Mouse (Mus musculus): ENCODE measurements around the gene Dbndd2. TPM values are rescaled to one million over a fixed set of nuclear protein-coding genes. Genes with fewer than 3 reads are reported as not detected.

Dbndd2 gene
- polyA plus RNA-seq (2014; fragmentation: Nextera tagmentation; extraction: Ambion mirVana), result 2.4 and 3.8 TPM in 2 replicates

DNA sequence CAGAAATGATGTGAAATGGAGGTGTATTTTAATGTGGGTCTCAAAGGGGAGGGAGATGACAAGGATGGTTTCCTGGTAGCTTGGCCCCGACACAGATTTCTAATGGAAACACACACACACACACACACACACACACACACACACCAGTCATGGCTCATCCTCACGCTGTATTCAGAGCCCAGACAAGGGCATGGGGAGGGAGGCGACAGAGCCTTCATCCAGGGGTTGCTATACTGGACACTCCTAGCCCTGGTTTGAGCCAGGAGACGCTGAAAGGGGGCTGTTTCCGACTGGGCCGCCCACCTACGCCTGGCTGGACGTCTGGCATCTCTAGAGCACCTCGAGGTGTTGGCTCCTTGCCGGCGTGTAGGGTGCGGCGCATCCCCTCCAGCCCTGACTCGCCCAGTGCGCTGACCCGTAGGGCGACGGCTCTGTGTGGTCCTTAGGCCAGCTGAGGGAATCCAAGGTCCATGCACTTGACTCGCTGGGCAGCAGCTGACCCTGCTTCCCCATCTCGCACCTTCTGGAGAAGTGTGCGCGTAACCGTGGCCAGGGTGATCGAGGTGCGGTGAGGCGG is at the start of gene Dbndd2:
Gene Dbndd2, plus strand, starts transcription at position 426 of the 577 bp plus-strand sequence.
- no peak for ATAC-seq (ENCODE audit: low FRiP score)
- peaks cover 8% of the 10 kb centered on the region; the same call in 1 of the 2 replicates for H3K27me3 ChIP-seq (ENCODE audit: control insufficient read depth, insufficient read depth, low read length)

DNA sequence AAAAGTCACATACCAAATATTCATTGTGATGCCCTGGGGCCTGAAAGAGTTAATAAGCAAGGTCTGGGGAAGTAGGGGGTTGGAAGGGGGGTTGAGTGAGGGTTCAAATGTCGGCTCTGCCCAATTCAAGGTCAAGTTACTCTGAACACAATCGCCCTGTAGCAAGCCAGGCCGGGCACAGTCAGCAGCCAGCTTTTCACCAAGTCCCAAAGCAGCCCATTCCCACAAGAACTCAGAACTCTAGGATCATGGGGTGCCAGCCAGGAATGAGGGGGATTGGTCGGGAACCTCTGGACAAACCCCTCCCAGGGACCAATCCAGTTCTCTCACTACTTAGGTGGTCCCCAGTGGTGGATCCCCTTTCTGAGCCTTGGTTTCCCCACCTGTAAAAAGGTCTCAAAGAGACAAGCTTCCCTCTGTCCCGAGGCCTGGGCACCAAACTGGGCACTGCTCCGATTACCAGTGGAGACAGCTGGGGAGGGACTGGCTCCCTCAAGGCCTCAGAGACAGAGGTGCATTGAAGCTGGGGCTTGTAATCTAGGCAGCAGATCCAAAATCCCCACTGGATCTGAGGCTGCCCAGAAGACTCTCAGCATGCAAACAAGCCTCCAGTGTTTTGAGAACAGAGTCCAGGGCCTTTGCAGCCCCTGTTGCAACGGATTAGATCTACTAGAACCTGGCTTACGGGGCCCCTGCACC is 49.5 kb upstream of the Dbndd2 start:
- WGBS, result 25% methylated on average over 8 of the region's 8 CpGs
- H3K27ac ChIP-seq (ENCODE audit: low read depth, low read length), result 0 out of 2 replicates have a peak overlapping the region, but pooled peaks have one; percentile 30

More for the DNA sequence above, at the start of gene Dbndd2:
- Histone ChIP-seq H3K4me3 (ENCODE audit: low read depth, low read length) (peak within 1 kb of the TSS; percentile 68), H3K27ac (ENCODE audit: low read depth, low read length) (no peak within 1 kb of the TSS), H3K4me2 (replicated peaks; ENCODE audit: low read depth, low read length) (peak within 1 kb of the TSS; percentile 100), H3K9me3 (ENCODE audit: control insufficient read depth, low read length) (no peaks in the 10 kb centered on the region), H3K9ac (ENCODE audit: low read depth, low read length) (peak within 1 kb of the TSS; percentile 68), H3K4me1 (replicated peaks; ENCODE audit: control insufficient read depth, insufficient read depth, low read length) (no peaks in the 10 kb centered on the region), H3K36me3 (ENCODE audit: control insufficient read depth, insufficient read depth, low read length) (no peaks in the 10 kb centered on the region)
- WGBS, result 2% methylated on average over 26 of the region's 26 CpGs
- DNase-seq (ENCODE audit: low spot score), result peak; percentile 20

DNA sequence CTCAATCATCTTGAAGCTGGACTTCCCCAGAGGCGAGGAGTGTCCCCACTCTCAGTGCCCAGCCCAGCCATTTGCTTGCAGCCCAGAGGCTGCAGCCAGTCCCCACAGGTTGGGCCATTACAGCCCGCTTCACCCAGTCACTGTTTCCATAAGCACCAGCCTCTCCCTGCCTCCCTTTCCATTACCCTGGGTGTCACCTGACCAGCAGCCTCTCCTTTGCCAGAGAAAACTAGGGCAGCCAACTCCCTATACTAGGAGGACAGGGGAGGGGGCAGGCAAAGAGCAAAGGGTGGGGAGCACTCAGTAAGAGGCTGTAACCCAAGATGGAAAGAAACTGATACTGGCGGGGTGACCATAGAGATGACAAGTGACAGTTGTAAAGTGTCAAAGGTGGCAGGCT is 48.9 kb upstream of the Dbndd2 start:
- Histone ChIP-seq H3K27me3 (ENCODE audit: control insufficient read depth, insufficient read depth, low read length) (no peaks in the 10 kb centered on the region), H3K9me3 (ENCODE audit: control insufficient read depth, low read length) (no peaks in the 10 kb centered on the region), H3K27ac (ENCODE audit: low read depth, low read length) (0 out of 2 replicates have a peak overlapping the region, but pooled peaks have one; percentile 30), H3K4me1 (replicated peaks; ENCODE audit: control insufficient read depth, insufficient read depth, low read length) (0 out of 2 replicates have a peak, but pooled peaks cover 5% of the 10 kb centered on the region), H3K4me3 (ENCODE audit: low read depth, low read length) (no peak overlapping the region), H3K9ac (ENCODE audit: low read depth, low read length) (no peak overlapping the region), H3K4me2 (replicated peaks; ENCODE audit: low read depth, low read length) (no peak overlapping the region), H3K36me3 (ENCODE audit: control insufficient read depth, insufficient read depth, low read length) (no peaks in the 10 kb centered on the region)
- ATAC-seq (ENCODE audit: low FRiP score) (no peak), DNase-seq (ENCODE audit: low spot score) (no peak)
- WGBS, result 55% methylated on average over 3 of the region's 3 CpGs

More for the DNA sequence above, 49.5 kb upstream of the Dbndd2 start:
- no peaks in the 10 kb centered on the region for H3K27me3 ChIP-seq (ENCODE audit: control insufficient read depth, insufficient read depth, low read length)
- no peak overlapping the region for H3K4me3 ChIP-seq (ENCODE audit: low read depth, low read length)
- H3K4me2 ChIP-seq (replicated peaks; ENCODE audit: low read depth, low read length), result no peak overlapping the region
- H3K9ac ChIP-seq (ENCODE audit: low read depth, low read length), result no peak overlapping the region
- ATAC-seq (ENCODE audit: low FRiP score) (no peak), DNase-seq (ENCODE audit: low spot score) (no peak)
- H3K36me3 ChIP-seq (ENCODE audit: control insufficient read depth, insufficient read depth, low read length), result no peaks in the 10 kb centered on the region
- H3K9me3 ChIP-seq (ENCODE audit: control insufficient read depth, low read length), result no peaks in the 10 kb centered on the region
- 0 out of 2 replicates have a peak, but pooled peaks cover 5% of the 10 kb centered on the region for H3K4me1 ChIP-seq (replicated peaks; ENCODE audit: control insufficient read depth, insufficient read depth, low read length)

DNA sequence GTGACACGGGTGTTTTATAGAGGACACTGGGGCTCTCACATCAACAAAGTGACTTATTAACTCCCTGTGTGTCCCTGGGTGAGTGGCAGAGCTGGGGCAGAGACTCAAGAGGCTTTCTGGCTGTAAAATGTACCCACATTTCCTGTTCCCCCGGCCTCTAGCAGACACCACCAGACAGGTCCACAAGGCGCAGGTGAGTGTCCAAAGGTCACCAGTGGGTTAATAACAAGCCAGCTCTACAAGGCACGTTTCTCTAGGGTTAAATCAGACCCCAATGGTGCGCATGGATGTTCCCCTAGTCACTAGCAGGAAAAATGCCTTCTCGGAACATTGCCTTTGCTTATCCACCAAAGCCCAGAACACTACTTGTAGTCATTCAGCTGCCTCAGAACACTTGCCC is 48.2 kb upstream of the Dbndd2 start:
- ATAC-seq (ENCODE audit: low FRiP score) (no peak), DNase-seq (ENCODE audit: low spot score) (no peak)
- no peak overlapping the region for H3K9ac ChIP-seq (ENCODE audit: low read depth, low read length)
- H3K27me3 ChIP-seq (ENCODE audit: control insufficient read depth, insufficient read depth, low read length), result no peaks in the 10 kb centered on the region
- H3K27ac ChIP-seq (ENCODE audit: low read depth, low read length), result no peak overlapping the region
- H3K36me3 ChIP-seq (ENCODE audit: control insufficient read depth, insufficient read depth, low read length), result no peaks in the 10 kb centered on the region
- no peaks in the 10 kb centered on the region for H3K9me3 ChIP-seq (ENCODE audit: control insufficient read depth, low read length)
- no peak overlapping the region for H3K4me3 ChIP-seq (ENCODE audit: low read depth, low read length)
- 0 out of 2 replicates have a peak, but pooled peaks cover under 1% of the 10 kb centered on the region for H3K4me1 ChIP-seq (replicated peaks; ENCODE audit: control insufficient read depth, insufficient read depth, low read length)
- no peak overlapping the region for H3K4me2 ChIP-seq (replicated peaks; ENCODE audit: low read depth, low read length)
- 69% methylated on average over 6 of the region's 6 CpGs for WGBS

DNA sequence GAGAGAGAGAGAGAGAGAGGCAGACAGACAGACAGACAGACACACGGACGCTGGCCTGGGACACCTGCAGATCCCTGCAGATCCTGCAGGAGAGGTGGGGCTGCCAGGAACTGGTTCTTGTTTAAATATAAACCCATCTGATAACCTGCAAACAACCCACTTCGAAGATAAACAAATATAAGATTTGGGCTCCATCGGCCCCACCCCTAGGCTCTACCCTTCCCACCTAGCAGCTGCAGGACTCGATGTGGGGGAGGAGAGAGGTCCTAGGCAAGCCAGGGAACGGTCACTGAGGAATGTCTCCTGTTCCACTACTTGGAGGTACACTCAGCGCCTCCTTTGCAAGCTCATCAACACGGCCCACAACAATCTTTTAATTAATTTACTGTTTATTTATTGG is 47.6 kb upstream of the Dbndd2 start:
- Histone ChIP-seq H3K36me3 (ENCODE audit: control insufficient read depth, insufficient read depth, low read length) (no peaks in the 10 kb centered on the region), H3K27me3 (ENCODE audit: control insufficient read depth, insufficient read depth, low read length) (no peaks in the 10 kb centered on the region), H3K4me1 (replicated peaks; ENCODE audit: control insufficient read depth, insufficient read depth, low read length) (no peaks in the 10 kb centered on the region), H3K4me3 (ENCODE audit: low read depth, low read length) (no peak overlapping the region), H3K27ac (ENCODE audit: low read depth, low read length) (no peak overlapping the region), H3K9me3 (ENCODE audit: control insufficient read depth, low read length) (no peaks in the 10 kb centered on the region), H3K4me2 (replicated peaks; ENCODE audit: low read depth, low read length) (no peak overlapping the region), H3K9ac (ENCODE audit: low read depth, low read length) (no peak overlapping the region)
- ATAC-seq (ENCODE audit: low FRiP score) (no peak), DNase-seq (ENCODE audit: low spot score) (no peak)
- WGBS, result 74% methylated on average over 8 of the region's 8 CpGs

DNA sequence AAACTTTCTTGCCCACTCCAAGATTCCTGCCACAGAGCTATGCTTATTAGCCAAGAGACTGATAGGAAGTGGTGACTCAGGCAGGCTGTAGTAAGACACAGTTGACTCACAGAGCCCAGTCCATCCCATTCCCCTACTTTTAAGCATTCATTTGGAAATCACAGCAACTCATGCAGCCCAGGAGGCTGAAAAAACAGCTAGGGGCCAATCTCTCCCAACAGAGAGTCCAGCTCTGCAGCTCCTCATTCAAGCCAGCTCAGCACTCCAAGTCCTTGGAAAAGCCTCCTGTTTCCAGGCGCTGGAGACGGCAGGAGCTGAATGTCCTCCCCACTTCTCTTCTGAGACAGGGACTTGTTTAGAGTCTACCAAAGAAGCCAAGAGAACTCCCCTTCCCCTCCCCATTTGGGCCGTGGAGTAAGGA is 46.9 kb upstream of the Dbndd2 start:
- ATAC-seq (ENCODE audit: low FRiP score), result no peak
- 74% methylated on average over 3 of the region's 3 CpGs for WGBS
- no peak overlapping the region for H3K4me2 ChIP-seq (replicated peaks; ENCODE audit: low read depth, low read length)
- no peak overlapping the region for H3K27ac ChIP-seq (ENCODE audit: low read depth, low read length)
- no peaks in the 10 kb centered on the region for H3K27me3 ChIP-seq (ENCODE audit: control insufficient read depth, insufficient read depth, low read length)
- H3K36me3 ChIP-seq (ENCODE audit: control insufficient read depth, insufficient read depth, low read length), result no peaks in the 10 kb centered on the region
- no peak overlapping the region for H3K9ac ChIP-seq (ENCODE audit: low read depth, low read length)
- no peak overlapping the region for H3K4me3 ChIP-seq (ENCODE audit: low read depth, low read length)
- no peaks in the 10 kb centered on the region for H3K9me3 ChIP-seq (ENCODE audit: control insufficient read depth, low read length)
- no peak for DNase-seq (ENCODE audit: low spot score)
- H3K4me1 ChIP-seq (replicated peaks; ENCODE audit: control insufficient read depth, insufficient read depth, low read length), result no peaks in the 10 kb centered on the region; the same call in 1 of the 2 replicates

DNA sequence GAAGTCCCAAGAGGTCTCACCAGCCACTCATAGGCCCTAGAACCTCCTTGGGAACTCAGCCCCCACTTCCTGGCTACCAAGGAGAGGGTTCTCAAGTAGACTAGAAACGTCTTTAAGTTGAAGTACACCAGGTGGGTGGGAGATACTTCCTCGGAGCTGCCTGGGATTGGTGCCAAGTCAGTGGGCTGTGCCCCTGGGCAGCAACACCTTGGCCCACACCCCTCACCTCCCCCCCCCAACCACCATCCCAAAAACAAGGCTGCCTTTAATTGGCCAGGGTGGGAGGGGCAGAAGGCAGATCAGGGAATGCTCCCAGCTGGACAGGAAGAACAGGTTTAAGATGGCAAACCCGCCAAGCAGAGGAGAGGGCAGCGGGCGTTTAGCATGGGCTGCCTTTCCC is 45.6 kb upstream of the Dbndd2 start:
- 81% methylated on average over 5 of the region's 5 CpGs for WGBS
- Histone ChIP-seq H3K9ac (ENCODE audit: low read depth, low read length) (no peak overlapping the region), H3K9me3 (ENCODE audit: control insufficient read depth, low read length) (no peaks in the 10 kb centered on the region), H3K4me1 (replicated peaks; ENCODE audit: control insufficient read depth, insufficient read depth, low read length) (no peaks in the 10 kb centered on the region; the same call in 1 of the 2 replicates), H3K36me3 (ENCODE audit: control insufficient read depth, insufficient read depth, low read length) (no peaks in the 10 kb centered on the region), H3K4me3 (ENCODE audit: low read depth, low read length) (no peak overlapping the region), H3K4me2 (replicated peaks; ENCODE audit: low read depth, low read length) (no peak overlapping the region), H3K27me3 (ENCODE audit: control insufficient read depth, insufficient read depth, low read length) (no peaks in the 10 kb centered on the region), H3K27ac (ENCODE audit: low read depth, low read length) (no peak overlapping the region)
- ATAC-seq (ENCODE audit: low FRiP score) (no peak), DNase-seq (ENCODE audit: low spot score) (no peak)

DNA sequence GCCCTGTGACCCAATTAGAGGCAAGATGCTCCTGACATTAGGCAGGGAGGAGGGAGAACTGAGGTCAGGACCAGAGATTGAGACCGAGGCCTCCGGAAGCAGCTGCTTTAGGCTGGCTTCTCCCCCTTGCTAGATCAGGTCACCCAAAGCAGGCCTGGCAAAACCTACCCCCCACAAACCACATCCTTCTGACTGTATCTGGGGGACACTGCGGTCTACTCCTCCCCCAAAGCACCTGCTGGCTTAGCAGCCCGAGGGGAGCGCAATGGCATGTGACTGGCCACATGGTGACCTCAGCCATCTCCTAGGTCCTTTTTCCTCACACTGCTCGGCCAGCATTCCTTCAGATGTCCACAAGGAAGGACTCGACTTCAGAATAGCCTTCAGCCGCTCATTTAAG is 44.8 kb upstream of the Dbndd2 start:
- no peaks in the 10 kb centered on the region; the same call in 1 of the 2 replicates for H3K4me1 ChIP-seq (replicated peaks; ENCODE audit: control insufficient read depth, insufficient read depth, low read length)
- H3K4me2 ChIP-seq (replicated peaks; ENCODE audit: low read depth, low read length), result no peak overlapping the region
- DNase-seq (ENCODE audit: low spot score), result no peak
- H3K9me3 ChIP-seq (ENCODE audit: control insufficient read depth, low read length), result no peaks in the 10 kb centered on the region
- H3K9ac ChIP-seq (ENCODE audit: low read depth, low read length), result no peak overlapping the region
- no peaks in the 10 kb centered on the region for H3K36me3 ChIP-seq (ENCODE audit: control insufficient read depth, insufficient read depth, low read length)
- no peak overlapping the region for H3K27ac ChIP-seq (ENCODE audit: low read depth, low read length)
- 35% methylated on average over 8 of the region's 8 CpGs for WGBS
- no peak for ATAC-seq (ENCODE audit: low FRiP score)
- H3K27me3 ChIP-seq (ENCODE audit: control insufficient read depth, insufficient read depth, low read length), result no peaks in the 10 kb centered on the region
- no peak overlapping the region for H3K4me3 ChIP-seq (ENCODE audit: low read depth, low read length)

All from hindbrain, embryonic 11.5 days (tissue).